Mouse (Mus musculus) liver, embryonic 12.5 days (tissue): ENCODE data around the gene Ssr1. TPM values are rescaled to one million over a fixed set of nuclear protein-coding genes. Genes with fewer than 3 reads are reported as not detected.

Experiments used
- ATAC-seq: fragments of 200-750 bp; cut with Nextera tagmentation; 2 replicates; pipeline ENCODE4 v1.8.0; 2017; ENCODE audit warnings: moderate number of reproducible peaks, mild to moderate bottlenecking, moderate library complexity
- H3K27ac ChIP-seq: fragments of 300-500 bp; sonication (generic); 2 replicates; pipeline ENCODE4 v1.5.1; 2016; ENCODE audit warnings: mild to moderate bottlenecking
- H3K27me3 ChIP-seq: fragments of 300-500 bp; sonication (generic); replicated peaks from 2 replicates; pipeline ENCODE4 v1.6.1; 2016; ENCODE audit warnings: mild to moderate bottlenecking, moderate library complexity
- H3K36me3 ChIP-seq: fragments of 300-500 bp; sonication (generic); 2 replicates; pipeline ENCODE4 v1.6.1; 2016; ENCODE audit warnings: mild to moderate bottlenecking, moderate library complexity
- H3K4me1 ChIP-seq: fragments of 300-500 bp; sonication (generic); 2 replicates; pipeline ENCODE4 v1.6.1; 2016
- H3K4me2 ChIP-seq: fragments of 300-500 bp; sonication (generic); 2 replicates; pipeline ENCODE4 v1.6.1; 2016; ENCODE audit warnings: mild to moderate bottlenecking, moderate library complexity
- H3K4me3 ChIP-seq: fragments of 300-500 bp; sonication (generic); 2 replicates; pipeline ENCODE4 v1.5.1; 2016; ENCODE audit warnings: mild to moderate bottlenecking, moderate library complexity
- H3K9ac ChIP-seq: fragments of 300-500 bp; sonication (generic); 2 replicates; pipeline ENCODE4 v1.6.1; 2016; ENCODE audit warnings: mild to moderate bottlenecking, moderate library complexity
- H3K9me3 ChIP-seq: fragments of 300-500 bp; sonication (generic); replicated peaks from 2 replicates; pipeline ENCODE4 v1.6.1; 2016; ENCODE audit warnings: mild to moderate bottlenecking, moderate library complexity
- whole genome bisulfite sequencing: fragments of 180-500 bp; shearing (Covaris S2); methylation state at CpG from one replicate; pipeline ENCODE4 v1.1.7; 2016; ENCODE audit not compliant: insufficient replicate concordance; 5-methylcytosine and 5-hydroxymethylcytosine counted together
- polyA plus RNA-seq: library from polyadenylated mRNA; unstranded; fragments of >200 nt; fragmentation: Nextera tagmentation; extraction: Ambion mirVana; gene quantifications from 2 replicates; pipeline ENCODE4 v1.2.1, GENCODE M21; 2016

Gene Ssr1
- polyA plus RNA-seq, 1 experiment from 2014 or later = 103 TPM

GRCm38 (mm10) chr13:37974731-37975130, 19.3 kb downstream of the Ssr1 start:
- Histone ChIP-seq H3K27me3 (no peaks in the 10 kb centered on the region), H3K4me3 (no peak overlapping the region), H3K4me1 (peaks cover 6% of the 10 kb centered on the region; the same call in 1 of the 2 replicates), H3K36me3 (peaks cover 52% of the 10 kb centered on the region), H3K9me3 (no peaks in the 10 kb centered on the region), H3K27ac (no peak overlapping the region), H3K4me2 (no peak overlapping the region), H3K9ac (no peak overlapping the region)
- ATAC-seq = no peak
- WGBS = 78% methylated on average over 5 of the region's 5 CpGs

GRCm38 (mm10) chr13:37974036-37974435, 20.0 kb downstream of the Ssr1 start:
- Histone ChIP-seq H3K36me3 (peaks cover 45% of the 10 kb centered on the region), H3K4me3 (no peak overlapping the region), H3K4me2 (no peak overlapping the region), H3K4me1 (peaks cover 6% of the 10 kb centered on the region; the same call in 1 of the 2 replicates), H3K9me3 (no peaks in the 10 kb centered on the region), H3K9ac (no peak overlapping the region), H3K27me3 (no peaks in the 10 kb centered on the region), H3K27ac (peak overlapping the region; percentile 37)
- 87% methylated on average over 6 of the region's 6 CpGs for whole genome bisulfite sequencing
- ATAC-seq = no peak

GRCm38 (mm10) chr13:37970887-37971530, 23.0 kb downstream of the Ssr1 start:
- H3K27ac ChIP-seq = no peak overlapping the region
- WGBS = 74% methylated on average over 11 of the region's 11 CpGs
- peaks cover 15% of the 10 kb centered on the region for H3K36me3 ChIP-seq
- no peak overlapping the region for H3K4me2 ChIP-seq
- H3K4me1 ChIP-seq = peaks cover 17% of the 10 kb centered on the region
- H3K27me3 ChIP-seq = no peaks in the 10 kb centered on the region
- H3K4me3 ChIP-seq = no peak overlapping the region
- no peak overlapping the region for H3K9ac ChIP-seq
- ATAC-seq = no peak
- H3K9me3 ChIP-seq = no peaks in the 10 kb centered on the region

GRCm38 (mm10) chr13:37969988-37970387, 24.0 kb downstream of the Ssr1 start:
- H3K4me3 ChIP-seq = no peak overlapping the region
- H3K27me3 ChIP-seq = no peaks in the 10 kb centered on the region
- H3K4me1 ChIP-seq = peaks cover 27% of the 10 kb centered on the region
- WGBS = 58% methylated on average over 8 of the region's 8 CpGs
- H3K27ac ChIP-seq = no peak overlapping the region
- H3K9ac ChIP-seq = no peak overlapping the region
- ATAC-seq = no peak
- no peaks in the 10 kb centered on the region for H3K9me3 ChIP-seq
- H3K4me2 ChIP-seq = no peak overlapping the region
- H3K36me3 ChIP-seq = peaks cover 6% of the 10 kb centered on the region; the same call in 1 of the 2 replicates

- no peaks in the 10 kb centered on the region for H3K27me3 ChIP-seq
- H3K9ac ChIP-seq = no peak overlapping the region
- peaks cover 34% of the 10 kb centered on the region for H3K4me1 ChIP-seq
- peaks cover 4% of the 10 kb centered on the region; the same call in 1 of the 2 replicates for H3K36me3 ChIP-seq
- H3K9me3 ChIP-seq = no peaks in the 10 kb centered on the region
- no peak overlapping the region for H3K4me3 ChIP-seq
- ATAC-seq = no peak
- H3K4me2 ChIP-seq = no peak overlapping the region
- WGBS = 8% methylated on average over 14 of the region's 14 CpGs
- no peak overlapping the region for H3K27ac ChIP-seq
Measured at GRCm38 (mm10) chr13:37969337-37969736, 24.7 kb downstream of the Ssr1 start.

- Histone ChIP-seq H3K27ac (no peak overlapping the region), H3K9me3 (no peaks in the 10 kb centered on the region), H3K4me2 (no peak overlapping the region), H3K4me3 (no peak overlapping the region), H3K36me3 (peaks cover 4% of the 10 kb centered on the region; the same call in 1 of the 2 replicates), H3K9ac (no peak overlapping the region), H3K27me3 (no peaks in the 10 kb centered on the region), H3K4me1 (peaks cover 50% of the 10 kb centered on the region)
- WGBS = 66% methylated on average over 10 of the region's 10 CpGs
- no peak for ATAC-seq
Measured at GRCm38 (mm10) chr13:37967565-37967964, 26.5 kb downstream of the Ssr1 start.

GRCm38 (mm10) chr13:37967052-37967437, 27.0 kb downstream of the Ssr1 start:
- H3K4me3 ChIP-seq = no peak overlapping the region
- H3K27ac ChIP-seq = no peak overlapping the region
- no peak overlapping the region for H3K4me2 ChIP-seq
- ATAC-seq = no peak
- H3K4me1 ChIP-seq = peaks cover 54% of the 10 kb centered on the region
- WGBS = 71% methylated on average over 12 of the region's 12 CpGs
- no peaks in the 10 kb centered on the region for H3K9me3 ChIP-seq
- H3K27me3 ChIP-seq = no peaks in the 10 kb centered on the region
- H3K9ac ChIP-seq = no peak overlapping the region
- peaks cover 4% of the 10 kb centered on the region; the same call in 1 of the 2 replicates for H3K36me3 ChIP-seq

GRCm38 (mm10) chr13:37966256-37967051, 27.6 kb downstream of the Ssr1 start:
- no peak for ATAC-seq
- no peaks in the 10 kb centered on the region for H3K36me3 ChIP-seq
- H3K27me3 ChIP-seq = no peaks in the 10 kb centered on the region
- H3K9me3 ChIP-seq = no peaks in the 10 kb centered on the region
- peaks cover 52% of the 10 kb centered on the region for H3K4me1 ChIP-seq
- WGBS = 79% methylated on average over 15 of the region's 15 CpGs
- H3K4me3 ChIP-seq = no peak overlapping the region
- peak overlapping the region; percentile 83; the same call in 1 of the 2 replicates for H3K4me2 ChIP-seq
- no peak overlapping the region for H3K9ac ChIP-seq
- peak overlapping the region; percentile 86; the same call in 1 of the 2 replicates for H3K27ac ChIP-seq

GRCm38 (mm10) chr13:37965126-37965914, 28.7 kb downstream of the Ssr1 start:
- Histone ChIP-seq H3K4me3 (peak overlapping the region; percentile 34), H3K4me1 (peaks cover 62% of the 10 kb centered on the region), H3K27ac (peak overlapping the region; percentile 86)

GRCm38 (mm10) chr13:37964128-37965087, 29.6 kb downstream of the Ssr1 start:
- Histone ChIP-seq H3K4me3 (peak overlapping the region; percentile 58), H3K27me3 (no peaks in the 10 kb centered on the region), H3K36me3 (no peaks in the 10 kb centered on the region), H3K9me3 (no peaks in the 10 kb centered on the region), H3K4me1 (peaks cover 69% of the 10 kb centered on the region), H3K4me2 (peak overlapping the region; percentile 83), H3K27ac (peak overlapping the region; percentile 86), H3K9ac (peak overlapping the region; percentile 71)
- 34% methylated on average over 20 of the region's 20 CpGs for WGBS
- peak; percentile 48 for ATAC-seq

More at GRCm38 (mm10) chr13:37965126-37965914, 28.7 kb downstream of the Ssr1 start:
- H3K9me3 ChIP-seq = no peaks in the 10 kb centered on the region
- H3K9ac ChIP-seq = peak overlapping the region; percentile 71
- 16% methylated on average over 17 of the region's 17 CpGs for WGBS
- no peaks in the 10 kb centered on the region for H3K36me3 ChIP-seq
- H3K4me2 ChIP-seq = peak overlapping the region; percentile 83
- no peaks in the 10 kb centered on the region for H3K27me3 ChIP-seq
- ATAC-seq = peak; percentile 95
